Mouse (Mus musculus): ENCODE measurements around the gene Crb3.
"Not testable (repeated sequence)": the region's sequence is repeated elsewhere in the genome, so short reads cannot be mapped to it uniquely, and the experiment has no call there.

The Crb3 gene

DNA sequence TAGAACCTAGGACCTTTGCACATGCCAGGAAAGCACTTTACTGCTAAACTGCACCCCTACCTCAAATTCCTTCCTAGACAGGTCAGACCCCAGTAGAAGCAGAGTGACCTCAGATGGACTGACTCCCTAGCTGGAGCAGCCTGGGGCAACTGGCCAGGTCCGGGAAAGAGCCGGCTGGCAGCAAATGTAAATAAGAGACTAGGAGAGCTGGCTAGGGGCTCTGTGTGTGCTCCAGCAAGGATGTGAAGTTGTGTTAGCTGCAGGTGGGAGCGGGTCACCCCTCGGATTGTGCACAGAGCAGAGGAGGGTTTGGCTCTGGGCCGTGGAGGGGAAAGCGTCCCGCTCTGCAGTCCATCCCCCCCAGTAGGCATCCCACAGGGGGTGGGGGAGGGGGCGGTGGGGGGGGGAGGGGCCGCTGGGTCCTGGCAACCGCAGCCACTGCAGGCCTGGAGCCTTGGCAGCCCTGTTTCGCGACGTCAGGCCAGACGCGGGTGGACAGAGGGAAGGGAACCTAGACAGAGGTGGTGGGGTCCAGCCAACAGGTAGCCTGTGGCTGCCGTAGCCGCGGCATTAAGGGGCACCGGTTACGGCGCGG lies at the start of gene Crb3:
Gene Crb3 (plus strand): TSS at position 215 of the 595 bp plus-strand sequence.
- DNase-seq: peak; percentile 81

DNA sequence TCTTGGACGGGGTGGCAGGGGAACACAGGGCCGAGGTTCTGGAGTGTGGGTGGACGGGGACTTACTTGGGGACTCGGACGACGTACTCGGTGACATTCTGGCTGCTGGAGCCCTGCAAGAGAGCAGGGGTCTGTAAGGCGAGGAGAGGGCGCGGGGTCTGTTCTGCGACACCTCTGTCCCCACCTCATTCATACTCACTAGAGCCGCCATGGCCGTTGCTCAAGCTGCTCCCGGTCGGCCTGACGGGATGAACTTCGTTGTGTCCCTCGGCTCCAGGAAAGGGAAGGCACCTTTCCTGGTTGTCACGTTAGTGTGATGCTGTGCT lies 48.0 kb upstream of the Crb3 start:
- DNase-seq: no peak

DNA sequence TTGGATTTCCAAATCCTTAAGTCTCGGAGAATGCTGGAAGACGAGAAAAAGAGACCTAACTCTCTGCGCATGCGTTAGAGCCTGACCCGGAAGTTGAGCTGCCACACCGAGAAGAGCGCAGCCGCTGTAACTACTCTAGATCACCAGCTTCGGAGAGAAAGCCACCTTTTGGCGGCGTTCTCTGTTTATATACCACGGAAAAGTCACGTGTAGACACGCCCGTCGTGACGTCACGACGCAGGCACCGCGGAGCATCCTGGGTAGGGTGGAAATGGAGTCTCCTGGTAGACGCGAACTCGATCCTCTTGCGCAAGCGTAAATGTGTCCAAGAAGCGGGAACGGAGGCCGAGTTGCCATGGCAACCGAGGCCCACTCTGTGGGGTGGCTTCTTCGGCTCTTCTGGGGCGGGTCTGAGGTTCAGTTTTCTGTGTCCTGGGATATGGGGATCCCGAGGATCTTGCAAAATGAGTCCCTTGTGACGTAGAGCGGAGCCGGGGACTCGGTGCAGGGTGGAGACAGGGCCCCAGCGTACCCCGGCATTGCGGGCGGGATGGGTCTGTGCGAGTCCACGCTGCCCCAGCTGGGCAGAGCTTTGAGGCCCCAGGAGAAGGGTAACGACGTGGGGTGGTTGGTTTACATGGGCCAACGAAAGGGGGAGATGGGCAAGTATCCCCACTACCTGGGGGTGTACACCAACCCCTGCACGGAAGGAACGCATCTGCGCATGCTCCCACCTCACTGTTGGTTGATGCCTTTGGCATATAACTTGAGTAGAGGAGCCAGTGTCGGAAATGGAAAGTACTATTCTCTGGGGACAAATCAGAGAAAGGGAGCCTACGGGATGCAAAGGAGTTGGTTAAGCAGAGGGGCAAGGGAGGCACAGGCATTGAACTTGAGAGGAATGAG lies 47.4 kb upstream of the Crb3 start, which contains the start of the genes Gtf2f1 and Gm17949:
Gene Gtf2f1 (minus strand): TSS at position 53 of the 906 bp plus-strand sequence.
Gene Gm17949 (plus strand): TSS at position 234 of the 906 bp plus-strand sequence.
- peak; percentile 96 for DNase-seq

DNA sequence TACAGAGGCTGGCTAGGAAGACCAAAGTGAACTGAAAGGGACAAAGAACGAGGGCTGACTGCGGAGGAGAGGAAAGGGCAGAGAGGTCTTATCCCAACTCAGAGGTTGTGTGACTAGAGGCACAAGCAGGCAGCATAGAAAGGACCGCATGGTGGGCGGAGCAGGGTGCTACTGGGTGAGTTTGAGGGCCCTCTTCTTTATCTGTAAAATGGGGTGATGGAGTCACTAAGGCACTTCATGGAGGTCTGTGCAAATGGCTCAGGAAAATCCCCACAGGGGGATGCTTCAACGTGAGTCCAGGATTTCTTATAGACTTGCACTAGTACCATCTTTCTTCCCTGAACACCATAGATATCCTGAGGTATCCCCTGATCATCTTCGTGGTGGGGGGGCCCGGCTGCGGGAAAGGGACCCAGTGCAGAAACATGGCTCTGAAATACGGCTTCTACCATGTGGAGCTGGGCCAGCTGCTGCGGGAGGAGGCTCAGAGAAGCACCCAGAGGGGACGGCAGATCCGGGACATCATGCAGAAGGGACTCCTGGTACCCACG lies 46.6 kb upstream of the Crb3 start:
- DNase-seq: peak; percentile 71

DNA sequence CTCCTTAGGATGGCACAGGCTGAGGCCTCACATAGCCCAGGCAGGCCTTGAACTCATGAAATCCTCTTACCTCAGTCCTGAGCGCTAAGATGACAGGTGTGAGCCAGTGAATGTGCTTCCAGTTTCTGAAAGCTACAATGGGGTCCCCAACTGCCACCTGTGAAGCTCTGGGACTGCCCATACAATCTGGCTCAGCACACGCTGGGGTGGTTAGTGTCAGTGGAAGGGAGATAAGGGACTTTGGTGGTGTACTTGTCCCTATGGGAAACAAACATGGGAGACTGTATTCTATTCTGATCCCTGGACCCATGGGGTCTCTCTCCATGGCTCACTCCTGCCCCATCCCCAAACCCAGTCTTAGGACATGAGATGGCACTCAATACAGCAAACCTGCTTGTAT lies 39.2 kb upstream of the Crb3 start:
- no peak for DNase-seq

DNA sequence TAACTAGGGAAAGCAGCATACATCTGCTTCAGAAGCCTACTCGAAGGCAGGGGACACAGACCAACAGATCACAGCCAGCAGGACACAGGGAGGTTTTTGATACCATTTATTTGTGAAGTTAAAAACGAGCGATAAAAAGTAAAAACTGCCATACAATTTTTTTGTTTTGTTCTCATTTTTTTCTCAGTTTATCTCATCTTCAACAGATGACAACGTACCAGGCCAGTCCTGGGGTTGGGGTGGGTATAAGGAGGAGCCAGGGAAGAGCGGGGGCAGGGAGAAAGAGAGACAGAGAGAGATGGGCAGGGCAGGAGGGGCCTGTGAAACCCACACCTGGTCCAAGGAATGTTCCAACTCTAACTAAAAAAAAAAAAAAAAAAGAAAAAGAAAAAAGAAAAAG lies 37.9 kb upstream of the Crb3 start:
- DNase-seq: no peak

DNA sequence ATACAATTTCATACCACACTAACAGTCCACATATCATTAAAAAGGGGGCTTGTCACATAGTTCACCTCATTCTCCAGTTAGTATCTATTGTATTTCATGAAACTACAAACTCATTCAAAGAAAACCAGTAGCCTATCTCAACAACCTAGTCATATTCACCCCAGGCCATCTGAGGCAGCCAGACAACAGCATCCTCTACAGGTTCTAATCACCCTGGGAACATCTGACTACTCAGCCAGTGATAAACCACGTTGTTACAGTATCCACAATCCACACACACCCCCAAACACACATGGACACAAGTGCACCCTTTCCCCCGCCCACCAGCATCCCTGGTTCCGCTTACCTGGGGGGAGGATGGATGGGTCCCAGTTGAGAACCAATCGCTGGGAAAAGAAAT lies 31.4 kb upstream of the Crb3 start:
- no peak for DNase-seq

DNA sequence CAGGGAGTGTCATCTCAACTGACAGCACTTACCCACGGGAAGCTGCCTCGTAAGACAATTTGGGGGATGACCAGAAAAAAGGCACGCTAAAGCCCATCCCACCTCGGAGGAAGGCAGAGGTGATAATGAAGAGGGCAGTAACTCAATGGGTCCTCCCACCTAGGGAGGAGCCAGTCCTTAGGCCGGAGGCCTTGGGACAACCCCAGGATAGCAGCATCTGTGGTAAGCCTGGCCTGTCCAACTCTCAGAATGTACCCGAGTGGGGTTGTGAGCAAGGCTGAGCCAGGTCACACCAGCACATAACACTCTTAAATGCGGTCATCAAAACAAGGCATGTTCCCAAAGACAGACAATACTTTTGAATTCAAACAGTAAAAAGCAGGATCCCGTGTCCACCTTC lies 29.2 kb upstream of the Crb3 start:
- peak; percentile 49 for DNase-seq

DNA sequence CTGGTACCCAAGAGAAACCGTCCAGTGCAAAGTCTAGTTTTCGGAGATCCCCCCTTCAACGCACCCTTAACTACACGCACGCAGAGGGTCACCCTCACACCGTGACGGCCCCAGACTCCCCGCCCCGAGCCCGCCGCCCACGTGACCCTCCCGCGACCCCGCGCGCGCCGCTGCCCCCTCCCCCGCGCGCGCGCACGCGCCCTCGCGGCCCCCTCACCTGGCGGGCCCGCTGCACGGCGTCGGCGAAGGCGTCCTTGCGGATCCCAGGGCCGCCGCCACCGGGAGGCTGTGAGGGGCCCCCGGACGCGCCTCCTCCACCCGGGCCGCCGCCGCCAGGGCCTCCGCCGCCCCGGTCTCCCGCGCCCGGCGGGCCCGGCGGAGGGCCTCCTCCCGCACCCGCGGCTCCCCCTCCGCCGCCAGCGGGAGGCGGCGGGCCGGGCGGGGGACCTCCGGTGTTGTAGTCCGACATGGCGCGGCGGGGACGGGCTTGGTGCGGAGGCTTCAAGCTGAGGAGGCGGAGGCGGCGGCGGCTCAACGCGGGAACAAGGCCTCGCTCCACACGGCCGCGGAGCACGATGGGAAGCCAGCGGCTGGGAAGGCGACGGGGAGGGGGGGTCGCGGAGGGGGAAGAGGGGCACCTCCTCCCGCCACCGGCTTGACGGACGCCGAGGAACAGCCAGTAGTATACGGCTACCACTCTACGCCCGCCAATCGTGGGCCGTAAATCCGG lies 27.8 kb upstream of the Crb3 start, which contains the start of gene Khsrp:
Gene Khsrp (minus strand): TSS at position 592 of the 730 bp plus-strand sequence.
- no peak for DNase-seq

DNA sequence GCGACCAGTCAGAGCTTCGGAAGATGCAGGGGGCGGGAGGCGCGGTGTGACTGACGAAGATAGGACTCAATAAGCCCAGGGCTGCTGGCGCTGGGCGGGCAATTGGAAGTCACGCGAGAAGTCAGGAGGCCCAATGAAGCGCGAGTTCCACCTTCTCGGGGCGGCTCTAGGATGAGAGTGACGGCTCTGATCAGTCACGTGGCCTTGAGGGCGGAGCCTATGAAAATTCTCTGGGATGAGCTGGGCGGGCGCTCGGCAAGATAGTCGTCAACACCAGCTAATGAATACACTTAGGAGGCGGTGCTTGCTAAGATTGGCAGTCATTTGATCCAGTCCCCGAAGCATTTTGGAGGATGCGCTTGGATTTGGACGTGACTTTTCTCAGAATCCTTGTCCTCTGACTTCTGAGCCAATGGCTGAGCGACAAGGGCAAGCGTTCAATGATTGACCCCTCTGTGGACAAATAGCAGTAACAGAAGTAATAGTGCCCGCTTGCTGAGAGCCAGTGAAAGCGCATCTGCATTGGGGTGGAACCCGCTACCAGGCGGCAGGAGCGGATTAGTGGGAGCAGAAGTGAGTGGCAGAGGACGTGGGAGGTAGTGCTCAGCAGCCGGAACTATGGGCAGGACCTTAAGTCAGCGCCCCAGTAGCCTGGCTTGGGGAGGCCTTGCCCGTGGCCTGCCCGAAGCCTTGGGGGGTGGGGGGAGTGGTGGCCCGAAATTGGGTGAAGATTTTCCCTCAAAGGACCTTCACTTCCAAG lies 27.1 kb upstream of the Crb3 start:
- peak; percentile 100 for DNase-seq

DNA sequence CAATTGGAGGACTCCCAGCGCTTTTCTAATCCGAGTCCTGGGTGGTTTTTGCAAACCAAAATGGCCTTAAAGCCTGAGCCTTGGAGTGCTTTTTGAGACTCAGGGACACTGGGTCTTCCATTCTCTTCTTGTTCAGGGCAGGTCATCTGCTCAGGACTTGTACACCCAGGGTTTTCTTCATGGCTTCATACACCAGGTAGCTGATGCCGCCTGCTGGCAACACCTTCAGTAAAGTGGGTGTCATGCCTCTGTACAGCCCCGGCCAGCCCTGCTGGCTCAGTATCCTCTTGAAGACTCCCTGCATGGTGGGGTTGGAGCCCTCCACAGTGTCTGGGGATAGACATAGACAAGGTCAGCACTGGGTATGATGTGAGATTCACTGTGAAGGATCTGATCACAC lies 26.1 kb upstream of the Crb3 start:
- DNase-seq: peak; percentile 67

DNA sequence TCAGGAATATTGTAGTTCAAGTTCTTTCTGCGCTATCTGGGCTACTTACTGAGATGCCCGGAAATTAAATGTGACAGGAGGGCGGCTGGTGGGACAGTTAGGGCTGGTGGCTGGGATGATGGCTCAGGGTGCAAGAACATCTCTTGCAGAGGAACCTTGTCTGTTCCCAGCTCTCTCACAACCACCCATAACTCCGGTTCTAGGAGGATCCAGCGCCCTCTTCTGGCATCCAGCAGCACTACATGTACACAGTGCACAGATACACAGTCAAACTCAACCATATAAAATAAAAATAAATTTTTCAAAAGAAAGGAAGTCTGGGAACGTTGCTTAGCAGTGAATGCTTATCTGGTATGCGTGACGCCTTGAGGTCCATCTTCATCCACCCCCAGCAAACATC lies 19.9 kb upstream of the Crb3 start:
- no peak for DNase-seq

DNA sequence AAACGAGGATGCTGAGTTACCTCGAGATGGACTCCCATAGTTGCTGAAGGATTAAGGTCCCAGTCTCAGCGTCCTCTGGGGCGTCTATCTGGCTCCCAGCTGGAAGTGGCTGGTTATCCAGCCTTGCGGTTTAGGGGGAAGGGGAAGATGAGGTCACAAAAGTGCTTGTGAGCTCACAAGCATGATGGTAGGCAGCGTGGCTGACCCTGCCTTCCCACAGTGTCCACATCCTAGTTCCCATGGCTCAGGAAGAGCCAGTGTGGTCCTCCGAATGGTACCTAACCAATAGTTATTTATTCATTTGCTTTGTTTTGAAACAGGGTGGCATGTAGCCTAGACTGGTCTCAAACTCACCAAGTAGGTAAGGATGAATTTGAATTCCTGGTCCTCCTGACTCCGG lies 17.4 kb upstream of the Crb3 start, which contains the start of gene Slc25a41:
Gene Slc25a41 (minus strand): TSS at position 101 of the 400 bp plus-strand sequence.
- DNase-seq: no peak

DNA sequence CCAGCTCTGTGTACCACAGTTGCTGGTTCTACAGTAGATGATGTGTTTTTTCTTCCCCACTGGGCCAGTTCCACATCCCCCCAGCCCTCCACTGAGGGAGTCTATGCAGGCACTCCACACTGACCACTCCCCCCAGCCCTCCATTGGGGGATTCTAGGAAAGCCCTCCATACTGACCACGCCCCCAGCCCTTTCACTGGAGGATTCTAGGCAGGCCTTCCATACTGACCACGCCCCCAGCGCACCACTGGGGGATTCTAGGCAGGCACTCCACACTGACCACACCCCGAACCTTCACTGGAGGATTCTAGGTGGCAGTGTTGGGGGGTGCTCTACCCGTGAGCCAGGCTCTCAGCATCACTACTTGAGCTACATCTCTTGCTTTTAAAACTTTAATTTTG lies 11.5 kb upstream of the Crb3 start:
- DNase-seq: no peak

DNA sequence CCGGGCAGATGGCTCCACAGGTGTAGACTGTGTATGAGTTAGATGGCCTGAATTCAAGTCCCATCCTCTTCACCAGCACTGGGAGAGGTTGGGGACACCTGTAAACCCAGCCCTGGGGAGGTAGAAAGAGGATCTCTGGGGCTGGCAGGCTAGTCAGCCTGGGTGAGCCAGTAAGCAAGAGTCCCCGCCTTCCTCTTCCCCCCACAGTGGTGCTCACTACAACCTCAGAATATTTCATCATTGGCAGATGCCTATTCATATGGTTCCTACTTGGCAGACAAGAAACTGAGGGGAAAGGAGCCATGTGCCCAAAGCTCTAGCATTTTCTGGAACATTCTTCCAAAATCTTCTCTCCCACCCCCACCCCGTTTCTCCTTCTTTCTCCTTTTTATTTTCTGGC lies 10.1 kb upstream of the Crb3 start:
- DNase-seq: no peak

DNA sequence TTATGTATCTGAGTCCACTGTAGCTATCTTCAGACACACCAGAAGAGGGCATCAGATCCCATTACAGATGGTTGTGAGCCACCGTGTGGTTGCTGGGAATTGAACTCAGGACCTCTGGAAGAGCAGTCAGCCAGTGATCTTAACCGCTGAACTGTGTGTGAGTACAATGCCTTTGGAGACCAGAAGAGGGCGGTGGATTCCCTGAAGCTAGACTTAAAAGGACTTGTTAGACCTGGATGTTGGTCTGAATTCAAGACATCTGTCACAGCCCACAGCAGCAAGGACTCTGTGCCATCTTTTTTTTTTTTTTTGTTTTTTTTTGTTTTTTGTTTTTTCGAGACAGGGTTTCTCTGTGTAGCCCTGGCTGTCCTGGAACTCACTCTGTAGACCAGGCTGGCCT lies 7.2 kb upstream of the Crb3 start:
- not testable (repeated sequence) for DNase-seq

DNA sequence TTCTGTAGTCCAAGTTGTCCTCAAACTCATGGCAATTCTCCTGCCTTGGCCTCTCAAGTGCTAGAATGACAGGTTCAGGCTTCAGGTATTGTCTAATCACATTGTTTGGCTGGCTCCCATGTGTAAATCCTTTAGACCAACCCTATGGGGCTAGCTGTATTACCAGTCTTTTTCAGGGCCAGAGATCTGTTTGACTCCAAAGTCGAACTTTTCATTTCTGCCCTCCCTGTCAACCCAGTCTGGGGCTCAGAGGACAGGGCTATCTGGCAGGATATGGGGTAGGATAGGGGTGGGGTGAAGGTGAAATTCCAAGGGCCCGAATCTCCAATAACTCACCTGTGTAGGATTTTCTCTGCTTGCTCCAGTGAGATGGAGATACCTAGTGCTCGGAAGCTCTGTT lies 2.7 kb upstream of the Crb3 start:
- no peak for DNase-seq

DNA sequence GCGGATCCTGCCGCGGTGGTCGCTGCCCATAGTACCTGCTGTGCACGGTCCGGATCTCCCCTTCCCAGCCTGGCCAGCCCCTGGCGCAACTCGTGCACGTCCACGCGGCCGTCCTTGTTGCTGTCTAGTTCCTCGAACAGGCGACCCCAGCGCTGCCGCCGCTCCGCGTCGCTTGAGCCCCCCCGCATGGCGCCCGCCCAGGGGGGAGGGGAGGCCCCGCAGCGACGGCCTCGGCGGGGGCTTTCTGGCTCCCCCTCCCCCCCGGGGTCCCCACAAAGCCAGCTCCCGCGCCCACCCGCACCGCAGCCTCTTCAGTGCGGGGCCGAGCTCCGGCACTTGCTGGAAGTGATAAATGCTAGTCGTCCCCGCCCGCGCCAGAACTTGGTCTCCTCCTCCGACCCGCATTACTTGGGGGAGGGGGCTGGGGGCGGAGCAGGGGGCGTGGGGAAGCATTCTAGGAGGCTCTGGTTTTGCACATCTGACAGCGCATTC lies 627 bp downstream of the Crb3 start, which contains the start of gene Slc25a23:
Gene Slc25a23 (minus strand): TSS at position 378 of the 492 bp plus-strand sequence.
- DNase-seq: peak; percentile 87

DNA sequence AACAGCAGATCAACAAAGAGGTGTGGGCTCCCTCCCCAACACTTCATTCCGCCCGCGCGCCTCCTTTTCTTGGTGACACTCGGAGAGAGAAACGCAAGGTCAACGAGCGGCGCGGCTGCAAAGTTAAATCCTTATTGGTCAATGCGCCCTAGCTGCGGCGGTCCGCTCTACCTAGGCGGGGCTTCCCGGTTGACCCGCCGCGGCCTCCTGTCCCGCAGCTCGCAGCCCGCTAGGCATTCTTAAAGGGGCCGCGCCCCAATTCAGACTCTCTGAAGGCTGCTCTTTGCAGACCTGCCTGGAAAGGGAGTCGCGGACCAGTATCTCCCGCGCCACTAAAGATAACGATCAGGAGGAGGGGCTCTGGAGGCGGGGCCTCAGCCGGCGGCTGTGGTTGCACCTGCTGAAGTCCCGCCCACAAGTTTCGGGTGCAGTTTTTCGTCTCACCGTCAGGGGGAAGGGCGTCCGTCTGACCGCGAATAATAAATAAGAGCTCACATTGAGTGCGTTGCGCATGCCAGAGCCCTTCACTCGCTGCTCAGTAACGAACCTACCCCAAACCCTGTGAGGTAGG lies 1.4 kb downstream of the Crb3 start:
- DNase-seq: peak; percentile 99

DNA sequence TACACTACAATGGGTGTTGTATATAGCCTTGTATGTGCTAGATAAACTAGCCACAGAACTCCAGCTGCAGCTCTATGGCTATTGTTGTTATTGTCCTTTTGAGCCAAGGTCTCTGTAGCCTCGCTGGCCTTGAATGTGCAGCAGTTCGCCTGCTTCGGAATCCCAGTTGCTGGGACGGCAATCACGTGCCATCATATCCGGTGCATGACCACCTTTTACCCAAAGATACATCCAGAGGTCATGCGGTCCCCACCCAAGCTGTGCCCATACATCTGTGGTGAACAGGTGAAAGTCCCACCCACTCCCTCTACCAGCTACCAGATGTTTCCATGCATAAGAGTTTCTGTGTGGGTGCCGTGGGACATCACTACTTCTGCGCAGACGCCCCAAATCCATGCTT lies 2.2 kb downstream of the Crb3 start:
- DNase-seq: peak; percentile 73

DNA sequence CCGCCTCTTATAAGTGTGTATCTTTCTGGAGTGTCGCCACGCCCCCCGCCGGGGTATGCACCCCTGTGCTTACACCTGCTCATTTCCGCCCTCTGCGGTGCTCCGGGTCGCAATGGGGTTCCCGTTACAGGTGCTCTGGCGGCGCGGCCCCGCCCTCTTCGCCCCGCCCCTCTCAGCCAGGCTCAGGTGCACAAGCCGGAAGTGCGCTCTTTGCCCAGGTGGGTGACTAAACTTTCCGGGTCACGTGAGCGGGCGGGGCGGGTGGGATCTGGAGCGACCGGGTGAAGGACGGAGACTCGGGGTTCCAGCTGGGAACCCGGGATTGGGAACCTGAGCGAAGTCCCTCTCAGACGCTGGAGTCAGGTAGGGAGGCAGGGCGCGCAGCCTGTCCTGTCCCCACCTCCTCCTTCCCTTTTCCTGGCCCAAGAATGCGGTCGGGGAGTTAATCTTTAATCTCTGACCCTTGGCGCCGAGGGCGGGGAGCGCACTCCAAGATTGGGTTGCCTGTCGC lies 3.2 kb downstream of the Crb3 start:
- DNase-seq: peak; percentile 84

DNA sequence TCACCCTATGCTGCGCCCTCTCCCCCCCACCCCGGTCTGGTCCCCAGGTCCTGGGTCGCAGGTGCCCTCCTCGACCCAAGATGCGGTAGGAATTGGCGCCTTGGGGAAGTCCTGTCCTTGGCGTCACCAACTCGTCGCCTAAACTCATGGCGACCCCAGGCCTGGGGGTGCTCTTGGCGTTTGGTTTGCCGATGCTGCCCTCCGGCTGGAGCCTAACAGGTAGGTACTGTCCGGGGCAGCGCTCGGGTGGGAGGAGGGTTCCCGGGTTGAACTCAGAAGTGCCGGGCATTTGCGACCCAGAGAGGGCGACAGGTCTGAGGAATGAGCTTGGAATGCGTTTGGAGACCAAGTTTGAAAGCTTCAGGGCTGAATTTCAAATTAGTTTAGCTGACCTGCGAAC lies 3.6 kb downstream of the Crb3 start:
- peak; percentile 56 for DNase-seq

Measured in cerebellum, adult 9-11 months (tissue).